Mouse (Mus musculus): Measurements from ENCODE around the gene Gm9958. TPM values are rescaled to one million over a fixed set of nuclear protein-coding genes. Genes with fewer than 3 reads are reported as not detected.

Gene Gm9958
- polyA plus RNA-seq, 1 experiment from 2014 or later = 6.2 TPM

Other genes starting within 250 kb of the Gm9958 start
- gene Cox18, start 143.2 kb upstream of the Gm9958 start, polyA plus RNA-seq (2016; fragmentation: Nextera tagmentation; extraction: Ambion mirVana) = 35.9 and 41.4 TPM in 2 replicates
- 22.0 and 24.0 TPM in 2 replicates for gene Ankrd17, start 627 bp upstream of the Gm9958 start, polyA plus RNA-seq (2016; fragmentation: Nextera tagmentation; extraction: Ambion mirVana)
- gene Alb, start 93.7 kb downstream of the Gm9958 start, polyA plus RNA-seq (2016; fragmentation: Nextera tagmentation; extraction: Ambion mirVana) = not detected in 2 replicates
- 0.11 TPM in 1 of 2 replicates, not detected in the other for gene Afp, start 123.5 kb downstream of the Gm9958 start, polyA plus RNA-seq (2016; fragmentation: Nextera tagmentation; extraction: Ambion mirVana)
- gene Afm, start 151.7 kb downstream of the Gm9958 start, polyA plus RNA-seq (2016; fragmentation: Nextera tagmentation; extraction: Ambion mirVana) = not detected in 2 replicates
- 0.06 TPM in 1 of 2 replicates, not detected in the other for gene 5830473C10Rik, start 193.9 kb downstream of the Gm9958 start, polyA plus RNA-seq (2016; fragmentation: Nextera tagmentation; extraction: Ambion mirVana)

Measured in forebrain, embryonic 10.5 days (tissue).